Mouse (Mus musculus) megakaryocyte, adult 5-6 weeks (primary cell): ENCODE measurements at regions not wholly inside any gene's neighbourhood (a gene's known extent, or its start where the extent isn't known, plus 50 kb on each side); places are given as distances from the start of the nearest gene placed in this dataset.
A peak's percentile ranks its signal among the peaks of the same experiment; 100 is the strongest.

Experiments
- ATAC-seq: 2 replicates; pipeline ENCODE4 v1.8.0; 2016; ENCODE audit warnings: mild to moderate bottlenecking, inconsistent platforms; ENCODE audit not compliant: poor library complexity, severe bottlenecking

DNA sequence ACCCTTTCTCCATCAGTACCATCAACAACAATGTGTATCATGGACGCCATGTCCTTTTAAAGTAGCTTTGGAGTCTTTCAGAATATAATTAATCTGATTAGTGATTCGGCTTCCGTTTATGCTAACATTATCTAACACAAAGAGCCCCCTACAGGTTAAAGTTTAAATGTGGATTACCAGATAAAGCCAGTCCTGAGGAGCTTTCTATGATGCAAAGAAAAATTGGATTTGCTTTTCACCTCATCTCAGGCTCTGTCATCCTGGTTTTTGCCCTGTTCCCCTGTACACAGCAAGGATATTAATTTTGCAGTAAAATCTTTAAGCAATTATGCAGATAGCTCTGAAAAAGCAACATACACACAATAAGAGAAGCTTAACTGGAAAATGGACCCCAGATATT, 412.7 kb upstream of the Tbc1d2b start:
- no peak for ATAC-seq

DNA sequence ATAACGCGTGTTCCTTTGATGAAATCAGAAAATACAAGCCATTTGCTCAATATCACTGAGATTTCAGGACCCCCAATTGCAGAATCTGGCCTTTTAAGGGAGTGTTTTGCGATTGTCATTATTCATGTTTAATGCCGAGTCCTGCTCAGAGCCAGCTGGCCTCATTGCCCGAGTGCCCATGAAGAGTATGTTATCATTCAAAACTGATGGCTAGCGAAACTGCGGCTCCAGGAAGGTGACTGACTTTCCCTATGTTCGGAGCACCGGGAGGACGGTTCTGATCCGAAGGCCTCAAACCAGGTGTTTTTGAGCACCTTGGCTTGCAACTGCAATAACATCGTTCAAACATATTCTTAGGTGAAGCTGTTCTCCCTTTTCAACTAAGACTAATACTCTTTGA, 419.5 kb upstream of the Tbc1d2b start:
- no peak for ATAC-seq

DNA sequence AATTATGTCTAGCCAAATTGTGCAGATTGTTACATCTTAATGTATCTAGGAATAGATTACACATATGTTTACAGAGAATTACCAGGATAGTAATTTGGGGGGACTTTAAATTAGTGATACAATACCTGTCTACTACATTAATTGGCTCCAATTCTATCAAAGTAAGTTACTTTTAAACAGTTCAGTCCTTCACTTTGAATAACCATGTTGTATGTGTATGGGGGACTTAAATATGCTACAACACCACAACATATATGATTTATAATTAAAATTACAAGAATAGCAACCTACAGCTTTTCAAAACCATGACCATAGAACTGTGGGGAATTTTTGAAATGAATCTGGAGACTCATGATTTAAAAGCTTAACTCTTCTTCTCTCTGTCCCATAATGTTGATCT, 420.5 kb upstream of the Tbc1d2b start:
- no peak for ATAC-seq

DNA sequence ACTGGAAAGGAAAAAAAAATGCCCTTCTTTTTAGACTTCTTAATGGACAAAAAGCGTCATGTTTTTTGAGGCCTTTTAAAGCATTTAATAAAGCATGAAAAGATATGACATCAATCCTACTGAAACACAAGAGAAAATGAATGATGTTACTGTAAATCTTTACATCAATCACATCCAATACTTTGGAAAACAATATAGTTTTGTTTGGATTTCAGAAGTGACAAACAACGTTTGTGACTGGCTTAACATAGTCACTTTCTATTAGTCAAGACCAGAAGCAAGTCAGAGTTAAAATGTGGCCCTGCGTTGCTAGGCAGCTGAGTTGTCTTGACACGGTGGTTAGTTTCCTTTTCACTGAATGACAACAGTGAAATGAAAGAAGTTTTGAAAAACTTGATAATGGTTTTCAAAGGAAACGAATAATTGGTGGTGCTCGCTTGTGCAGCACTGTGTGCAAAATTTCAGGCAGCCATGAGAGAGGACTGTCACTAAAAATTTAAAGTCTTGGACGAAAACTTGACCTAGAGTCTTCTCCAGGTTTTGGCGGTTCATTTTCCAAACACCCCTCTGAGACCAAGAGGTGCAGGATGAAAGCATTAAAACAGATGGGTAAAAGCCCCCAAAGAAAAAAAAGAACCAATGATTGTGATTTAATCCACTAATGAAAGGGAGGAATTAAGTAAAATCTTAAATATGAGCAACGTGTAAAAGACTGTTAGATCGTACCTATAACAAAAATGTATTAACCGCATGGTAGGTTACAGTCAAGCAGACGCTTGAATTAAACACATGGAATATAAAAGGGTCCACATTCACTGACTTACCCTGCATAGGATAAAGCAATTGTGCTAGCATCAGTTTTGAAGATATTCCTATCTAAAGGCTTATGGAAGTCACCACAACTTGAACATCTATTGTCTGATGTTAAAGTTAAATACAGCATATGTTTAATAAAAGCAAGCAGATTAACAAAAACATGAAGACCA, 421.4 kb upstream of the Tbc1d2b start:
- ATAC-seq: no peak

DNA sequence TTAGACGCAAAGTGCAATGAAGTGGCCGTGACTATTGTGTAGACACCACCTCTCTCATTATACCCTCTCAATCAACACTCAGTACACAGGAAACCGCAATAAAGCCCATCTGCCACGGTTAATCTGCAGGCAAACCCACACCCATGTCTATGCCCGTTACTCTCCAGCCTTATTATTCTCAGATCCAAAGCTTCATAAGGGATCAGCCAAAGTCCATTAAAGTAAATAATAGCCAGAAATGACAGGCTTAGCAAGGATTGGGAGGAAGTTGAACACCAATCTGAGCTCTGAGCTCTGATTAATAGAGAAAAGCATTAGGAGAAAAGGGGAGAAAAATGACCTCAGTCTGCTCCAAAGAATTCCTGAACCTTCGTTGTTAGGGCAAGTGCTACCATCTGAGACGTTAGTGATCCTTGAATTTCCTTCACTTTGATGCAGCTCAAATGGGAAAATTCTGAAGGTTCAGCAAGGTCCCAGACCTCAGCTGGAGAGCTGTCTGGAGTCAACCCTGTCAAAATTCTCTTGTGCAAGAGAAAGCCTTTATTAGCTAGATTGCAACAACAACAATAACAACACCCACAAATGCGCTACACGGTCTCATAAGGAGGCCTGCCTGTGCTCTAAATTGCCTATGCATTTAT, 422.5 kb upstream of the Tbc1d2b start:
- no peak for ATAC-seq

DNA sequence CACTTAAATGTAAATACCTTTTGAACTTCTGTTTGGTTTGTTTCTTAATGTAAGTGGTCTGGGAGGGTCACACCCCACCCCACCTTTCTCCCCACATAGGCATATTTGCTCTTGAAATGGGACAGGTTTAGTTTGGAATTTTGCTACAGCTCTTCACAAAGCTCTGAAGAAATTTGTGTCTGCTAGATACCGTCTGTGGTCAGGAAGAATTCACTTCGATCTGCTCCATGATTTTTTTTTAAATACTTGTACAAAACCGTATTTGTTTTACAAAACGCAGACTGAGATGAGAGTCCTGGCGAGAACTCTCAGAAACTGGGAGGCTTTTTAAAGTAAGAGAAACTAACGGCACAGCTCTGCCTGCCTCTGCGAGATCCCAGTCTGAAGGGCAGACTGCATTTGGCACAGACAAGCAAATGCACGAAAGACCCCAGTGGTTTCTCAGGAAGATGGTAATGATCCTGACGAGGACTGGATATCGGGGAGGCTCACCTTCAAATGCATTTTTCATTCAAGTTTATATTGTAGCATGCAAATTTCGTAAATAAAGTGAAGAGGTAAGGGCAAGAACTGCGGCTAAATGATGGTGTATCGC, 423.5 kb upstream of the Tbc1d2b start:
- no peak for ATAC-seq

DNA sequence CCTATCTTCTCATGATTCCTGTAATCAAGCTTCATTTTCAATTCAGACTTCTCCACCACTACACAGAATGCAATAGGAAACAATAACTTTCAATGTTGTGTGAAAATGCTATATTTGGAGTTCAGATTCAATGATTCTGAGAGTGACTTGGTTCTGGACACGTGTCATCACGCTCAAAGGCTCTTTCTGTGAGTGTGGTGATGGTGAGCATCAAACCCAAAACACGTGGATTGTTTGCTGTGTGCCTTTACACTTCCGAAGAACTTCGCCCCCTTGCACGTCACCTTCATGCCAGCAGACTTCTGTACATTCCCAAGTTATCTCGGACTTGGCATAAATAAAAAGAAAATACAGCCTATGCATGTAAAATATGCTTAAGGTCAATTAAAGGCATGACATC, 425.1 kb upstream of the Tbc1d2b start:
- ATAC-seq: no peak

DNA sequence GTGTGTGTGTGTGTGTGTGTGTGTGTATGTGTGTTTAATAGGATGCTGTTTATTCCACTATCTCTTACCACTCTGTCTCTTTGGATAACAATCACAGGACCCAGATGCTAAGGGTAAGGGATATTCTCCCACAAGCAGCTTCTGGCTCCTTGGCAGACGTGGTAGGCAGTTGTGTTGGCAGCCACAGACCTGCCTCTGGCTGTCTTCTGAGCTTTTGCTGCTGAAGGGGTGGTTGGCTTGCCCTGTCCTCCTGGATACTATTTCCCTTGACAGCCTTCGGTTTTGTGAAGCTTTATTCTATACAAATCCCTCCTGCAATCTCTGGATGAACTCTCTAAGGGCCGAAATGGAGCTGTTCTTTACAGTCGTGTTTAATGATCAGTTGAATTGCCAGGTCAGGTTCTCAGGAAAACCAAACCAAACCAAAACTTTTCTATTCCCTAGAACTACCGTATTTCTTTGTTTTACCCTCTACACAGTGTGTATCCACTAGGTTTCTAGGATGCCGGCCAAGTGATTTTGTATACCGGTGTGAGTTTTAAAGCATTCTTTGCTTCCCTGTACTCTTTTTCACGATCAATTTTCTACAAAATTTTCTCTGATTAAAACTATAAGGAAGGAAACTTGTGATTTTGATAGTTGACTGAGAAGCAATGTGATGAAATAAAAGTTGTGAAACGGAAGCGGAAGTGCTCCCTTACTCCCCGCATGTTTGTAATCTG, 426.8 kb upstream of the Tbc1d2b start:
- no peak for ATAC-seq

DNA sequence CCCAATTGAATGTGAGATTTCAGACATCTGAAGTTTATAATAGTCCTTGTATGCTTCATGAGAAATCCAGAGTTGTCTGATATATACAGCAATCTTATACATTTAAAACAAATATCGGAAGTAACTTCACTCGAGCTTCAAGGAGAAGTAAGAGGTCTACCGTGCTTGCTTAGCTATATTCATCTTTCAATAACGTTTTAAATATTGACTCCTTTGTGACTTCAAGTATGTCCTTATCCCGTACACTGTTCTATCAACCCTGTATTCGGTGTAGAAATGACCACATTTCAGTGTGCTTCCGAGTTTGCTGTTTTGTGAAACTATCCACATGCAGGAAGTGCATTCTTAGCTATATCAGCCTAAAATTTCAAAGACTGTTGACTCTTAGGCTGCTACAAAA, 427.8 kb upstream of the Tbc1d2b start:
- ATAC-seq: no peak

DNA sequence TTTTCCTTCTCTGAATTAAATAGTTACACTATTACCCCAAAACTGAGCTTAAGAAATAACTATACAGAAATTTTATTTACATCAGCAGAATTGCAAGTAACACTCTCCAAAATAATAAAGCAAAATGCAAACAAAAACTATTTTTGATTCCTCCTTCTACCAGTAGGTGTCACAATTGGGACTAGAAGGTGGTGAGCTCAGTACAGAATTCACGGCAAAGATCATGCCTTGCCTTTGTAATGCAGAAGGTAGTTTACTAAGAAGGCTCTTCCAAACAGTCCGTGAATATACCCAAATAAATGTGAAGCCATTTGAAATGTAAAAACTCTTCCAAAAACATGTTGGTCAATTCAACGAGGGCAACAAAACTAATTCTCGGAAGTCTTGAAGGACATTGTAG, 428.5 kb upstream of the Tbc1d2b start:
- 0 out of 2 replicates have a peak, but pooled peaks have one; percentile 45 for ATAC-seq

DNA sequence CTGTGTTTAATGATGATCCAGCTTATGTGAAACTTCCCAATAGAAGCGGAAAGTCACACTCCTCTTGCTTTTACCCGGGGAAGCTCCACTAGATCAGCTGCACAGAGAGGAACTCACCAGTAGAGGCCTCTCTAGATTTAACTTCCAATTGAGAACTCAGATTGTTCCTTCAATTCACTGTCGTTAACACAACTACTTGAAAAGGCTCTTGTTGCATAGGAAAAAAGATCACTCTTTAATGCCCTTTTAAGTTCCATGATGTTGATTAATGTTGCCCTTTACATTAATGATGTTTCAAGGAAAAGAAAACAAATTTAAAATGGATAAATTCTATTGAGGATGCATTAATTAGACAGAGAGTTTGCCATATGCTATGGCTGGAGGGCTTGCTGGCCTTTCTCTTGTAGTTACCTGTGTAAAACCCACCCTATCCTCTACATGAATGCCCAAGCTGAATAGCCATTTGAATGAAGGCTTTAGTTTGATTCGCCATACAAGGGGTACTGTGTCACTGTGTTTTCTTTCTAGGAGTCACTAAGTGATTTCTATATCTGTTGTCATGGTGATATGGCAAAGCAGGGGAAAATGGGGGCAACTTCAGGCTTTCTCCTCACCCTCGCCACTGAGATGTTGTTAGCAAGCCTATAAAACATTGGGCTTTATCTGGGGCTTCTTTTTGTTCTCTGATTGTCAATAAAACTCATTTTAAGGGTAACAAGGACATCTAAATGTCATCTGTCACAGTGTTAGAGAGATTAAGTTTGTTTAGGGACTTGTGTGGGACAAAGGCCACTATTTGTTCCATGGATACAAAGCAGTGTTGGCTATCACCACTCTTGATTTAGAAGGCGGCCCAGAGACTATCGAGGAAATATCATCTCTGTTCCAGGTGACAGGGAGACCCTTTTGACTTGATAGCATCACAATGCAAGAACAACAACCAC, 429.9 kb upstream of the Tbc1d2b start:
- no peak for ATAC-seq

DNA sequence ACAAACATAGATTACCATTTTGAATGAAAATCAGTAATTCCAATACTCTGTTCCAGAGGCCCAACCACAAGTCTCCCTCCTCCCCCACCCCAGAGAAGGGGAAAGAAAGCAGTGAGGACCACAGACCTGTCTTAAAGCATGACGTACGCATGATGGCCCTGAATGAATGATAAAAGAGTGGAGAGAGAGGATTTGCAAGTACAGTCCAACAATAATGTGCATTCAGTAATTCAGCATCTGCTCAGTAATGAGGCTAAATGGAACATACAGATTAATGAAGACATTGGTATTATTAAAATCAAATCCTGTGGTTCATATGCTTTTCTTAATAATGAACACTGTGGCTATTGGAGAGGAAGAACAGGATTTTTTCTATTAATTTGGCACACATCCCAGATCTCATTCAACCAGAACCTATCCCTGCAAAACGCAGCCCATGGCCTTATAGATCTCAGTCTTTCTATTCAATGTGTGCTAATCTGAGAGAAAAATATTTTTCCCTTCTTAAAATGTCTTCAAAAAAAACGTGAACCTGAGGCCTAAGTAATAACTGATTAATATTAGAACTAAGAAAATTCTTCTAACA, 430.7 kb upstream of the Tbc1d2b start:
- no peak for ATAC-seq

DNA sequence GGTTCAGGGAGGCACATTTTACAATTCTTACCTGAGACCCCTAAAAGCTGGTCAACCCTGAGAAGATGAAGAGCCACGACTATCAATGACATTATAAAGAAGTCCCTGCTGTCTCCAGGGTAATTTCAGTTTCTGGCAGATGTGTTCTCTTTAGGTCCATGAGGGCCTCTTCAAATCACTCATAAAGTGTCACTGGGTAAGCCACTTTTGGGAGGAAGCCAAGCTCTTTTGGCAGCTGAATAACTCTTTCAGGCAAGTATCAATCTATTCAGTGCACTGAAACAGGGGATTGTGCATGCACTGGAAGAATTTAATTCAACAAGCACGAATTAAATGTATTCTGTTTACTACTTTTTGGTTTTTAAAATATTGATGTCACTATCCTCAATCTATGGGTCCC, 443.1 kb upstream of the Tbc1d2b start:
- no peak for ATAC-seq

DNA sequence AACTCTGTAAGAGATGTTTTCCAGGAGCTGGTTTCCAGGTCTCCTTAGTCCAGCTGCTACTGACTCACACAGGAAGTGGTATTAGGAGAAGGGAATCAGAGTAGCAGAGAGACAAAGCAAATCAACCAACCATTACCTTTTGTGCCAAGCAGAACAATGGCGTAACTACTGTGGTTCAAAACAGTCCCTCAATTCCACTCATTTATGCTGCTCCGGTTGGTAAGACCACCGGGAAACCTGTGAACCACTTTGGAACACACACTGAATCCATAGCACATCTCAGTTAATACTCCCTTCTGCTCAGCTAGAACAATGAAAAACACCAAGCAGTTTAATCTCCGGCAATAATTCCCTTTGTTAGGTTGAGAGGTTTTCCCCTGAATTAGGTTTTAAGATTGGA, 460.8 kb upstream of the Tbc1d2b start:
- no peak for ATAC-seq

DNA sequence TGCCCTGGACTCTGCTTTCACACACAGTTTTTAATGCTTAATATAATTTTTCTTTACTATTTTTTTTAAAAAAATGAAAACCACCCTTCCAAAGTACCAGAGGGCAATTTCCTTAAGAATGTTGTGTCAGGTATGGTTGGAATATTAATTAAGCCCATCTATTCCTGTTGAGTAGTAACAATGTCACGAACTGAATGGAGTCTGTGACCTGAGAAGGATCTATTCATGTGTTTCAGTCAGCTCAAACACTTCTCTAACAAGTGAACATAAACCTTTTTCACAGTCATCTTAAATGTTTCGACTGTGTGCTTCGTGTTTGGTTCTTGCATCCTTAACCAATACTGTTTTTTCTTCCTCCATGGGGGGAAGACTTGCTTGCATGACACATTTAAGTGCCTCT, 486.6 kb upstream of the Tbc1d2b start:
- ATAC-seq: no peak

DNA sequence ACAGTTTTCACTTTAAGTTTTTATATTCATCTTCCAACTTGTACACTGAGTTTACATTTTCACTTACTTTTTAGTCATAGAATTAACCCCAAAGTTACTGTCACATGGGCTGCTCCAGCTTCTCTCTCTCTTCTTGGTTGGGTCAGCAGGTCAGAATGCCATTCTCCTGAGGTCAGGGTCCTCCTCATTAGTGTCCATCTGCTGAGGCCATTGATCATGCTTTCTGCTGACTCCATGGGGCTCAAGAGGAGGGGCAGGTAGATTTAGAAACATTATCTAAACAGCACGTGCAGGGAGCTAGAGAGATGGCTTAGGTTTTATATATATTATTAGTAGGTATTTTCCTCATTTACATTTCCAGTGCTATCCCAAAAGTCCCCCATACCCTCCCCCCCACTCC, 503.7 kb upstream of the Tbc1d2b start:
- no peak for ATAC-seq

DNA sequence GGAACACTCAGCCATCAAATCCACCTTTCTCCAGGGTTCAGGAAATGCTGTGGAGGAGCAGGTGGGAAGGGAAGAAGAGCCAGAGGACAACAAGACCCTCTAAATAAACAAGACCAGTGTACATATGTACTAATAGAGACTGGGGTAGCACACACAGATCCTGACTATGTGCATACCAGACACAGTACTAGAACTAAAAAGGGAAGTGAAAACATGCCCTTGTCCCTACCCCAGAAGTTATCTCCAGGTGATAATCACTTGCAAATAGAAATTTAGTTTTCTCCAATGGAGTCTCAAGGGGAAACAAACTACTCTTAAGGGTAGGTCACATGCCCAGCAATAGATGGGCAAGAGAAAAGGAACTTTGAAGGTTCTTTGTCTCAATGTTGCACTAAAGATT, 518.9 kb upstream of the Tbc1d2b start:
- ATAC-seq: no peak

DNA sequence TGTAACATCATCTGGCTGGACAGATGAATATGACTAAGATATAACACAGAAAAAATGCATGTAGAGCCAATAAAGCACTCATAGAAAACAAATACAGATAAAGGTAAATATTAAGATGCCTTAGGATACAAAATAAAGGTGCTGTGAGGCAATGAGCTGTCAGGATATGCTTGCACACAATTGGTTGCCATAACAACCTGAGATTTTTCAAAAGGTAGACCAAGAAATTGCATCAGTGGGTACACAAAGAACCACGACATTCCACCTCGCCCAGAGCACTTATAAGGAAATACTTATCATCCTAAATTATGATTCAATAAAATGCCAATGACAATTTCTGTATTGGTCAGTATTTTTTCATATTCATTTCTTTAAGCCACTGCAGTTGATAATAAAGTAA, 521.3 kb upstream of the Tbc1d2b start:
- no peak for ATAC-seq

DNA sequence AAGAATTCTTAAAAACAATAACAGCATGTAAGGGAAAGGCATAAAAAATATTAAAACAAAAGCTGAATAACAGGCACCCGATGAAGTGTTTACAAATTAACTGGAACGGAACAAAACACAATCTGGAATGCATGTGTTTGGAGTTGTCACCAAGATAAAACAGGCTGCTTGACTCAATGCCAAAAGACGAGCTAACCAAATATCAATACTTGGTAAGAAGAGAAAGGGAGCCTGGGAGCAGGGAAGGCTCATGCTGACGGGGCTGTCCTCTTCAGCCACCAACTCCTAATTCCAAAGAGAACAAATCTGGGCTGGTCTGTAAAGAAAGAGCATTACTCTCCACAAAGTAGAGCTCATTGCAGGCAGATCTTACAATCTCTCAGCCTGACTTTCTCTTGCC, 545.4 kb upstream of the Zic4 start:
- ATAC-seq: no peak
